Mouse (Mus musculus) ES-CJ7 (cell line): Measurements from ENCODE around the gene Igfbp1.

Experiments used
- DNase-seq: peaks from one replicate; pipeline ENCODE4 v3.0.0; 2011; ENCODE audit warnings: low read depth, low spot score

Igfbp1 gene

GRCm38 (mm10) chr11:7194432-7195311 lies 2.9 kb upstream of the Igfbp1 start:
- DNase-seq: no peak

DNA sequence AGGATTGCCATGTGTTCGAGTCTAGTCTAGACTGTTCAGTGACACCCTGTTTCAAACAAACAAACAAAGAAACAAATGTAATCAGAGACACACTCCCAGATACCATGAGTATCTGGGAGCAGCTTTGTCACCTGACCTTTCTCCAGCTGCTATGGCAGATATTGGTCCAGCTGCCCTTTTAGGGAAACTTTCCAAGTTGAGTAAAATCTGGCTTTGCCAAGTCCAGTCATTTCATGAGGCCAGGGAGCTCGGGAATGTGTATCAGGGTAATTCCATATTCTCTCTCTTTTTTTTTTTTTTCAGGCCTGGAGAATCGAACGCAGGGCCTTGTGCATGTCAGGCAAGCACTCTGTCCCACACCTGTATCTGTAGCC lies 2.3 kb upstream of the Igfbp1 start:
- DNase-seq: no peak

DNA sequence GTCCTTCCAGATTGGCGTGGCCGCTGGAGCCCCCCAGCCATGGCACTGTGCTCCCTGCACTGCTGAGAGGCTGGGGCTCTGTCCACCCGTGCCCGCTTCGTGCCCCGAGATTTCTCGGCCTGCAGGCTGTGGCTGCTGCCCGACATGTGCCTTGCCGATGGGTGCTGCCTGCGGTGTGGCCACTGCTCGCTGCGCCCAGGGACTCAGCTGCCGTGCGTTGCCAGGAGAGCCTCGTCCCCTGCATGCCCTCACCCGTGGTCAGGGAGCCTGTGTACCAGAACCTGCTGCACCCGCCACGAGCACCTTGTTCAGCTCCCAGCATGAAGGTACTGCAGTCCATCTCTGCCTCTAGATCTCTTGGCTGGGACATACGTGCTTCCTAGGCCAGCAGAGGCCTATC lies 424 bp downstream of the Igfbp1 start:
- DNase-seq: no peak

DNA sequence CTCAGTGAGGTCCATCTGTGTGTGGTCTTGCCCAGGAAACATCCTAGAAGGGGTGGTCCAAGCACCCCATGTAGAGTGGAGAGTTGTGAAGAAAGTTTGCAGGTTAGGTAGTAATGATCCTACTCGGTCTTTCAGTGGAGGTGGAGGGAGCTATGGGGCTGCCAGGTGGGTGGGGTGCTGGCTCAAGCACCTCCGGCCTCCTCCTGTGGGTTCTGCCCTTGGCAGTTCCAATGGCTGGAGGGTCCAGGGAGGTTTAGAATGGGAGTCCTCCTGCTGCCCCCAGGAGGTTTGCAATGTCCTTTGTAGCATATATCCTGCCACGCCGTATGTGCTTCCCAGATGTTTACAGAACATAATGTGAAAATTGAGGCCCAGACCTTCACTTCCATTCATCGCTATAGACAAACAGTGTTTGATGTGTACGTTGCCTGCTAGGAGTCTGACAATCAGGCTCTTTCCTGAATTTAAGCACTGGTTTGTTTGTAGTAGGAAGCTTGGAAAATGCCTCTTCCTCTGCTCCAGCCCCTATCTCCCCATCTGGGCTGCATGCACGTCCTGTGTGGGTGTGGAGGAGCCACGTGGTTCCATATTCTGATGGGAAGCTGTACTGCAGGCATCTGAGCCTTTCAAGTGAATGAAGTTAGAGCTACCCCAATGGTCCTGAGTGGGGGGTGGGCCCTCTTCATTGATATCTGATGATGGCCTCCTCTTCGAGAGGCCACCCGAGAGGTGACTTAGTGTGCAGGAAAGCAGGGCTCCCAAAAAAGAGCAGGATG lies 1.1 kb downstream of the Igfbp1 start:
- DNase-seq: no peak

DNA sequence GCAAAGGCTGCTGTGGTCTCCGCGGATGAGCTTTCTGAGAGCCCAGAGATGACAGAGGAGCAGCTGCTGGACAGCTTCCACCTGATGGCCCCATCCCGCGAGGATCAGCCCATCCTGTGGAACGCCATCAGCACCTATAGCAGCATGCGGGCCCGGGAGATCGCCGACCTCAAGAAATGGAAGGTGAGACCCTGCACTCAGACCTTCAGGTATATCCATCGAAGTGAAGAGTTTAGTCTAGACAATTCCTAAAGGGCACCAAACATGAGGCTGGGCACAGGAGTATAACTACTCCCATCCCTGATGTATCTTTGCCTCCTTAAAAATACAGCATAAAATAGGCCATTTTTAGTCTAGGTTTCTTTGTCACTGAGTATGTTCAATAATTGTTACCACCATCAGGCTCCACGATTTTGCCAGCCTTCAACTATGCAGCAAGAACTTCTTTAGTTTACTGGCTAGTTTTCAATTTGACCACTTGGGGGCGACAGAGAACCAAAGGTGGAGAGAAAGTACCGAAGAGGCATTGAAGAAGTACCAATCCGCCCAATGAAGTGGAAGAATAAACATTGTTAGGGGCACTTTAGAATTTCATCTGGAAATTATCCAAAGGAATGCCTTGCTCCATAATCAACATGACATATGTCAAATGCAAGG lies 2.3 kb downstream of the Igfbp1 start:
- DNase-seq: peak; percentile 71

GRCm38 (mm10) chr11:7200393-7200783 lies 2.8 kb downstream of the Igfbp1 start:
- DNase-seq: no peak

DNA sequence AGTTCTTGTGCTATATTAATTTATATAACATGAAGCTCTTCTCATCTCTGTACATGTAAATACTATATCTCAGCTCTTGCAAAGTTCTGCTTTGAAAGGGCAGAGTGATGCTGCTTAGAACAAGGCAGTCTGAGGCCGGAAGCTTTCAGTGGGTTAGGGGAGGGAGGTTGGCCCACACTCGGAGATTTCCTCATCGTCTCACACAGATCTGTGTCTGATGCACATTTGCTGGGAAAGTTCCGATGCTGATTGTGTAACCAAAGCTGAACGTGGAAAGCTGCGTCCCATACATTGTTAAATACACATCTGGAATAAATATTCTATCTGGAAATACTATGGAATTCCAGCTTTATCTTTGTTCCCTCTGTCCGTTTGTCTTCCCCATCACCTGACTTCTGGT lies 4.6 kb downstream of the Igfbp1 start:
- DNase-seq: no peak

GRCm38 (mm10) chr11:7203846-7204245 lies 6.3 kb downstream of the Igfbp1 start:
- DNase-seq: no peak

- DNase-seq: peak; percentile 70
Observed at GRCm38 (mm10) chr11:7210343-7210742, 12.8 kb downstream of the Igfbp1 start.

DNA sequence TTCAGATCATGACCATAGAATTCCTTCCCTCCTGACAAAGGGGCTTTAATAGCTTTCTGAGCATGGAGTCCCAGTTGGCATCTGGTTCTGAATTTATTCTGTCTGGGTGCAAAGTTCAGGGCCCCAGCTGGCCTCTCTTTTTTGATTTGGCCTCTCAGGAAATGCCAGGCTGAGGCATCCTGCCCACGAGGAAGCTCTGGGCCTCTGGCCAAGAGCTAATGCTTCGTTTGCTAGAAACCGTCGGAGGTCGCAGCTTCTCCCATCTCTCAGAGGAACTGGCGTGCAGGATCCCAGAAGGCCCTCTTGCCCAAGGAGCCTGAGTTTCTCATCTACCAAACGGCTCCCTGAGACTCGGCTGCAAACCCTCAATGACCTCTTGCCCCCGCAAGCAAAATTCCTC lies 13.6 kb downstream of the Igfbp1 start:
- DNase-seq: no peak

- DNase-seq: no peak
Observed at GRCm38 (mm10) chr11:7212126-7212798, 14.7 kb downstream of the Igfbp1 start.

DNA sequence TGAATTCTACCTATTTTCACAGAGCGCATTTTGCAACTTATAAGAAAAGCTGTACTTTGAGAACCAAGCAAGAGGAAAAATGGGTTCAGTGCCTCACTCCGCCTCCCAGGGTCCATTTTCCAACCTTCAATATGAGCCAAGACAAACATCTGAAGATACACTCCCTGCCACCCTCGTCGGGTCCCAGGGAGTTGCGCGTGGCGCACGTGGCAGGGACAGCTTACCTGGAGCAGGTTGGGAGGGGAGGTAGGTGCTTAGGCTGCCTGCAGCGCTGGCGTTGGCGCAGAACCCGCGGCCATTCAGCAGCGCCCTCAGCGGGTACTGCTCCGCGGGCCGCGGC lies 15.5 kb downstream of the Igfbp1 start:
- DNase-seq: peak; percentile 53

- DNase-seq: peak; percentile 68
Observed at GRCm38 (mm10) chr11:7213501-7214341, 16.1 kb downstream of the Igfbp1 start, which contains the start of gene Igfbp3. Gene Igfbp3, minus strand, starts transcription at chr11:7213923.

GRCm38 (mm10) chr11:7214342-7214660 lies 16.7 kb downstream of the Igfbp1 start:
- DNase-seq: no peak

DNA sequence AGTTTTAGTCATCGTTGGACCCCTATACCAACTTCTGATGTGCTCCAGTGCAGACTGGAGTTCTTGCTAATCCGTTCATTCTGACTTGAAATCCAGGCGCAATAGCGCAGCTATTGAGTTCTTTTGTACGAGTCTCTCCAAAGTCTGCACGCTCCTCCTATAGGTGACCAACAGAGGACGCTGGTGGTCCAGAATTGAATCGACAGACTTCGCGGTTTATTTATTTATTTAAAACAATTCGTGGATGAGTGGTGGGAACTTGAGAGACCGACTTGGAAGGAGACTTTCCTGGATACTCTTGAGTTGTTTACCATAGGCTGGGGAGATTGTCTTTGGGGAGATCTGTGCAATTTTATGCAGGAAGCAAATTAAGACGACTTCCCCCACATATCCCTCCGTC lies 17.2 kb downstream of the Igfbp1 start:
- DNase-seq: peak; percentile 79

DNA sequence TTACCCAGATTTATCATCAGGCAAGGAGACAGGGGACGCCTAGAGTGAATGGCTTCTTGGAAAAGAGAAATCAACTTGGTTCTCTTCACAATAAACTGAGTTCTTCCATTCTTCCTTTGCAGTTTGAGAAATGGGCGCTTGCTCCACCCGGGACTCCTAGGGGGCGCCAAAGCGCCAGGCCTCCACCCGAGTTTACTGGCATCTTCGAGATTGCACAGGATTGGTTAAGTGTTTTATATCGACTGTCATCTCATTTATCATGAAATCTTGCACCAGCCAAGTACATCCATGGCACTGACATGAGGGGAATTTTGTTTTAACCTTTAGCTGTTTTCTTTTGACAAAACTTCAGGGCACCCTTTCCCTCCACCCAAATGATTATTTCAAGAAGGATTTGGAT lies 18.1 kb downstream of the Igfbp1 start:
- DNase-seq: peak; percentile 56

DNA sequence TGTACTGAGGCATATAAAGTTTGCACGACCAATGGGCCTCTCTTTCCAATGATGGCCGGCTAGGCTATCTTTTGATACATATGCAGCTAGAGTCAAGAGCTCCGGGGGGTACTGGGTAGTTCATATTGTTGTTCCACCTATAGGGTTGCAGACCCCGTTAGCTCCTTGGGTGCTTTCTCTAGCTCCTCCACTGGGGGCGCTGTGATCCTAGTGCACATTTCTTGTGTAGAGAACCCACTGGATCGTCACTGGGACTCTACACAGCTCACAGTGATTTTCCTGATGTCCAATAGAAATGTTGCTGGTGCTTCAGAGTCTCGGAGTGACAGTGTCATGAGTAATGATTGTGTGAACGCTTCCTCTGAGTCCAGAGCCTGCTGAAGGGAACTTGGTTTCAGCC lies 24.2 kb downstream of the Igfbp1 start:
- DNase-seq: peak; percentile 63

DNA sequence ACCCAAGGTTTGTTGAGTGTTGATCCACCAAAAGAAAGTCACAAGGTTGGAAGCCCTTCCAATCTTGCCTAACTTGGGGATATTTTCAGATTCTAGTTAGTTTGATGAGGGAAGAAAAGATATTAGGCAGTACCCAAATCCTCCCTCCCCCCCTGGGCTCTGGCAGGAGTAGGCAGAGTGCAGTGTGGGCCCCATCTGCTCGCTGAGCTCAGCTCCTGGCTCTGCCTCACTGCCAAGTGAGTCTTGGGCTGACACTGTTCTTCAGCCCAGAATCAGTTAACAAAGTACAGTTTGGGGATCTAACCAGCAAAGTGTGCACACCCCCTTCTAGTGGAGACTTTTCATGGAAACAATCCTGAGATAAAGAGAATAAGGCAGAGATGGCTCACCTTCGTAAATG lies 28.6 kb downstream of the Igfbp1 start:
- DNase-seq: no peak

- no peak for DNase-seq
Observed at GRCm38 (mm10) chr11:7226810-7227550, 29.4 kb downstream of the Igfbp1 start.

DNA sequence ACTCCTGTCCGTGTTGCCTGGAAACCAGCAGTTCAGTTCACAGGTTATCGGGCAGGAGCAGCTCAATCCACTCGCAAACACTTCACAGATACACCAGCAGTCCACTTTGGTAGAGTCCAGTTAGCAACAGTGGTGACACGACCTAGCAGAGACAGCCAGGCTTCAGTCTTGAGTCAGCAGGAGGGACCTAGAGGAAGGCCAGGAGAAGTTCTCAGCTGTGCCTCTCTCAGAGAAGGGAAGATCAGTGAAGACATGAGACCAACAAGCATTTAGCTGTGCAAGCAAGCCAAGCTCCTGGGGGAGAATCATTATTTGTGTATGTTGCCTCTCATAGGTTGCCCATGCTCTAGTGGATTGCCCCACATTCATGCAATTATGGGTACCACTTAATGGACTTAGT lies 30.5 kb downstream of the Igfbp1 start:
- DNase-seq: no peak
